Mouse (Mus musculus): ENCODE data around the gene Tgfbrap1.
A peak's percentile ranks its signal among the peaks of the same experiment; 100 is the strongest.

Gene Tgfbrap1

DNA sequence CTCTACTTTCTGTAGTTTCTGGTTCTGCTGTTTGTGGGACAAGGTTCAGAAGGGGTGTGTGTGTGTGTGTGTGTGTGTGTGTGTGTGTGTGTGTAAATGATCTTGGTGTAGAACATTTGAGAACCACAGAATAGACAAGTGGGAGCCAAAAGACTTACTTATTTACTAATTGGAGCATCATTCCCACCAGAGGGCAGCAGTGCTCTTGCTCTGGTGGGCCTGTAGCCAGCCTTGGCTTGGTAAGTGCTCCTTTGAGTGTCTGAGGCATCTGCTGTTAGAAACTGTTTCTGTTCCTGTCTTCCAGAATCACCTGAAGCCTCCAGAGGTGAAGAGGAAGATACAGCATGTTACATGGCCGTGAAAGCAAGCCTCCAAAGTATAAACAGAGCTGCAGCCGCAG lies 14.4 kb upstream of the Tgfbrap1 start:
- peak in 1 of 2 experiments; percentile 49 for DNase-seq (ENCODE audit: low spot score in 2 of 2)

GRCm38 (mm10) chr1:43110556-43110955 lies 12.1 kb upstream of the Tgfbrap1 start:
- DNase-seq (ENCODE audit: low spot score in 2 of 2): peak; percentile 41 to 74

GRCm38 (mm10) chr1:43108729-43109128 lies 10.3 kb upstream of the Tgfbrap1 start:
- DNase-seq (ENCODE audit: low spot score in 2 of 2): no peak

GRCm38 (mm10) chr1:43094206-43094605 lies 4.2 kb downstream of the Tgfbrap1 start:
- DNase-seq (ENCODE audit: low spot score in 2 of 2): no peak

DNA sequence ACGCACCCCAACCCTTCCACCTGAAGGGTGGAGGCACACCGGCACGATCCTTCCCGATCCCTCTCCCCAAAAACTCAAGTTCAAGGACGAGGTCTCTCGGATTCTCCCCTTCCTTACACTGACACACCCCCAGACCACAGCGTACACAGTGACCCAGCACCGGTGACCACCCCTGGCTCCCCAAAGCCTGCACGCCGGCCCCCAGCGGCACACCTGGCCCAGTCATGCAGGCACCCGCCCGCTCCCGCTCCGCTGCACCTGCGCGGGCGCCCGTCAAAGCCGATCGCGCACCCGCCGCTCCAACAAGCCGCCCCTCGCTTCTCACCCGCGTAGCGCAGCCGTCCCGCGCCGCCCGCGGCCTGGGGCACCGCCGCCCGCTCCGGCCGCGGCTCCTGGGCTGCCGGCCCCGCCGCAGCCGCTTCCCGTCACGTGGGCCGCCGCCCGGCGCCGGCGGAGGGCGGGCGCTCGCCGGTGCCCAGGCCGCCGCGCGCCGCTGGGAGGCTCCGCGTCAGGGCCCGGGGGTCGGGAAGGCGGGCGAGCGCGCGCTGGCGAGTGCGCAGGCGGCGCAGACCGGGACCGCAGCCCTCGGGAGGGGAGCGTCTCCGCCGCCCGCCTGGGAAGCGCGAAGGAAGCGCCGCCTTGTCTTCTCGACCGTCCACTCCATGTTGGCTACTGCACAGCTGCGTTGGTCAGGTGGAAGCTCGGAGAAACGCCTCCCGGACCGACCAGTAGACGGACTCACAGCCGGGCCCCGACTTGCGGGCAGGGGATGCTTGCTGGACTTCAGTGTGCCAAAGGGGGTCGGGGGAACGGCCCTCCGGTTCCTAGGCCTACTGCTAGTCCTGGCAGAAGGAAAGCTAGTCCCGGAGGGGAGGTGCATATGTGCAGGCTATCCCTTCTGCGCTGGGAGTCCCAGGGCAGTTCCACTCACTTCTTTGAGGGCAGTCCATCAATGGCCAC lies 6.1 kb downstream of the Tgfbrap1 start:
- peak; percentile 49 for DNase-seq (ENCODE audit: low spot score in 2 of 2)

GRCm38 (mm10) chr1:43091306-43092055 lies 7.0 kb downstream of the Tgfbrap1 start:
- DNase-seq (ENCODE audit: low spot score in 2 of 2): no peak

GRCm38 (mm10) chr1:43090418-43090817 lies 8.0 kb downstream of the Tgfbrap1 start:
- DNase-seq (ENCODE audit: low spot score in 2 of 2): no peak

DNA sequence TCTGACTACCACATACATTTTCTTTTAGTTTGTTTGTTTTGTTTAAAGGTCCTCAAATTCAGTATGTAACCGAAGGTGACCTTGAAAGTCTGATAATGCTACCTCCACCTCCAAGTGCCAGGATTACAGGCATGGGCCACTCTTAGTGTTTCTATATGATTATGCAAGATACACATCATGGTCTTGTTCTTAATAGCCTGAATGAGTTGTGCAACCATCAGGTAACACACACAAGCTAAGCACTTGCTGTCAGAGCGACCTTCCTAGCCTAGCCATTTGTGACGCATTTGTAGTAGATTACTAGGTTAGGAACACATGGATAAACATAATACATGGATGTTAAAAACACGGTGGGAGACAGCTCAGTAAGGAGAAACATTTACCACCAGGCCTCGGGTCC lies 15.5 kb downstream of the Tgfbrap1 start:
- DNase-seq (ENCODE audit: low spot score in 2 of 2): no peak

DNA sequence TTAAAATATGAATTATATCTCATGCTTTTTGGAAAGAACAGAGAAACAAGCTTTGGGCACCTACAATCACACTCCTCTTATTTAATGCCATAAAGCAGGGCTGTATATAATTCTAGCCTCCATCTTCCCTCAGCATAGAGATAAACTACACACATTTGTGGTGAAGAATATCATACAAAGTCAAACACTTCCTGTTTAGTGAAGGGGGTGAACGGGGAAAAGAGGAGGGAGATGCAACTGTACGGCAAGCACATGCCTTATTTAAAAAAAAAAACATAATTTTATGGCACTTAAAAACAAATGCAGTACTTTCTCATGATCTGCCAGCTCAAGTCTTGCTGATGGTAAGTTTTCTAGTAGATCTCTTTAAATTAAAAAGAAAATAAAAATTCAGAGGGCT lies 20.3 kb downstream of the Tgfbrap1 start:
- no peak for DNase-seq (ENCODE audit: low spot score in 2 of 2)

DNA sequence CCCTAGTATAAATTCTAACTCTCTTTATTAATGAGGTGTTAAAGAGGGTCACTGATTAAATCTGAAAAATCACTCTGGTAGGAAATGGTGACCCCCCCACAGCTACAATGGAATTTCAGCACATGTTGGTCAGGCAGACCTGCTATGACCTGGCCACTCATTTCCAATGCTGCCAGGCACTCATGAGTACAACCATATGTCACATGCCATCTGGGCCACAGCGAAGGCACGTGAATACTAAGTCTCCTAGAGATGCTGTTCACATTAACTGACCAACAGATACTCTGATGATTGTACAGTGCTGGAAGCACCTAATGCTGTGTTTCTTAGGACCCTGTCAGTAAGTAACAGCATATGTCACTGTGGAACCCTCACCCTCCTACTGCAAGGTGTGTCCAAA lies 23.6 kb downstream of the Tgfbrap1 start:
- DNase-seq (ENCODE audit: low spot score in 2 of 2): no peak

- DNase-seq (ENCODE audit: low spot score in 2 of 2): no peak
Measured at GRCm38 (mm10) chr1:43072561-43072960, 25.9 kb downstream of the Tgfbrap1 start.

GRCm38 (mm10) chr1:43072028-43072427 lies 26.4 kb downstream of the Tgfbrap1 start:
- DNase-seq (ENCODE audit: low spot score in 2 of 2): no peak

DNA sequence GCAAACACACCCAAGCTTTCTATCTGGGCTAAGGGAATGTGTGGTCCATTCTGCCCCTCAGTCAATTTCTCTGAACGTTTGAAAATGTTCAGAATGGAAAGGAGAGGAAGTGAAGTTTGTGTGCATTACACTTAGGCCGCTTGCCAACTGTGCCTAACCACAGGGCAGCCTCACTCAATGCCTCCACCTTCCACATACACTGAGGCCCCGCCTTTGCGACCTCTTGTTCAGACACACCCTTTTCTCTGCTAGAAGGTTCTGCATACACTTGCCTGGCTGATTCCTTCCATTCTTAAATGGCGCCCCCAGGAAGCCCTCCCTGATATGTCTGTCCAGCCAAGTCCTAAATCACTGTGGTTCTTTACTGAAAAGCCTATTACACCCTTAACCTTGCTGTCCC lies 27.7 kb downstream of the Tgfbrap1 start:
- no peak for DNase-seq (ENCODE audit: low spot score in 2 of 2)

- no peak for DNase-seq (ENCODE audit: low spot score in 2 of 2)
Measured at GRCm38 (mm10) chr1:43067551-43067950, 30.9 kb downstream of the Tgfbrap1 start.

- DNase-seq (ENCODE audit: low spot score in 2 of 2): no peak
Measured at GRCm38 (mm10) chr1:43066573-43066972, 31.9 kb downstream of the Tgfbrap1 start.

GRCm38 (mm10) chr1:43065615-43066310 lies 32.7 kb downstream of the Tgfbrap1 start:
- peak; percentile 7 to 47 for DNase-seq (ENCODE audit: low spot score in 2 of 2)

DNA sequence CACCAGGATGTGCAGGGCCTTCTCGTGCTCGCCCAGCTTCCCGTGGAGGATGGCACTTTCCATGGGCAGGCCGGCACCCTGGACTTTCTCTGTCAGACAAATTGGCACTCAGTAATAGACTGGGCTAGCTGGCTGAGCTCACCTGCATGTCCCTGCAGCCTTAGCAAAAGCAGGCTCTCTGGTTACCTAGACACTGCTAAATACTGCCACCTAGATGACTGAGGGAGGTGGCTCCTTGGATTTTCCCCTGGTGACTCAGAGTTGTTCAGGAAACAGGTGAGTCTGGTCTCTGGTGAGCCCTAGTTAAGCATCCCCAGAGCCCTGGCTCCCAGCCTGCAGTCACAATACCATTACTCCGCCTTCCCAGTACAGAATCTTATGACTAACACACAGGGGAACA lies 46.5 kb downstream of the Tgfbrap1 start:
- DNase-seq (ENCODE audit: low spot score in 2 of 2): no peak

DNA sequence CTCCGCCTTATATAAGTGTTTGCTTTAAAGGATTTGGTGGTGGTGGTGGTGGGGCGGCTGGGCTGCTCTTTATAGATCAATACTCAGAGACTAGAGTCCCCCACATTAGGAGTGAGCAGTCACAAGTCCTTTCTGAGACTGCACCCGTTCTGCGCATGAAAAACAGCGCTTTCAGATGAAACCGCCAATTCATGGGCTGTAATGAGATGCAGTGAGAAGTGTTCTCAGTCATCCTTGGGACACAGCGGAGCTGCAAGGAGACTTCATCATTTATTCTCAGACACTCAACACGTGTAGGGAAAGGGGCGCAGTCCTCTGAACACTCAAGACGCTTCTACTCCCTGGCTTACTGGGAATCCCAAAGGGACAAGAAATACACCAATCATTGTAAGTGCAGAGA lies 50.6 kb downstream of the Tgfbrap1 start:
- DNase-seq (ENCODE audit: low spot score in 2 of 2): no peak

- DNase-seq (ENCODE audit: low spot score in 2 of 2): no peak
Measured at GRCm38 (mm10) chr1:43046990-43047389, 51.4 kb downstream of the Tgfbrap1 start.

DNA sequence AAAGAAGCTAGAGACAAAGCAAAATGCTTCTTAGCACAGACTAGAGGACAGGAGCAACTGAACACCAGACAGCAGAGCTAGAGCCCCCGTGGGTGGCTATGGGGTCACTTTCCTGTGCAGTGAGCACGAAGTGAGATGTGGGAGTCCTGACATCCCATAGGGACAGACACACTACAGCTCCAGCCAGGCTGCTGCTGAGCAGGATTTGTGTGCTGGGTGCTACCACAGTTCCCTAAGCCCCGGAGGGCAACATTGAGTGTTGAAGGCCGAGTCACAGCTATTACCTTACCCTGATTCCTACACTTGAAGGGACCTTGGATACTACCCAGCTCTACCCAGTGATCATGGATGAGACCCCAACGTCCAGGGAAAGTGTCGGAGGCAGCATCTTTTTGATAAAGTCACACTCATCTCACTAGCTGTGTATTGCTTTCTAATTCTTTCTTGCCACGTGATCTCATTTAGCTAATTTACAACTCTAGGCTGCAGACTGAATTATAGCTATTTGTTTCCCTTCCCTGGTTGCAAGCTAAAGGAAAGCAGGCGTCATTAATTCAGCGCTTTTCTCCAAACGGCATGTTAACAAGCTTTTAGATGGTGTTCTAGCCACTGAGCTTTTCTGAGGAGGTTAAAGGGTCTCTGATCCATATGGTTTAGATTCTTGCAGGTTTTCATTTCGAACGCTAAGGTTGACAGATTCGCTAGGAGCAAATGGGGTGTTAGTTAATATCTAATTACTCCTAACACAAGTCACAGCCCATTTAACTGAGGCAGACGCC lies 53.0 kb downstream of the Tgfbrap1 start:
- DNase-seq (ENCODE audit: low spot score in 2 of 2): no peak

- no peak for DNase-seq (ENCODE audit: low spot score in 2 of 2)
Measured at GRCm38 (mm10) chr1:43042271-43042670, 56.2 kb downstream of the Tgfbrap1 start.

All from thymus, postnatal 10 days (tissue).